Mouse (Mus musculus) CH12.LX (cell line): ENCODE measurements around the gene Rilp. TPM values are rescaled to one million over a fixed set of nuclear protein-coding genes. Genes with fewer than 3 reads are reported as not detected.

ENCODE experiments used
- DNase-seq: peaks from one replicate; pipeline ENCODE4 v3.0.0-alpha.2; 2013; ENCODE audit errors: extremely low read depth
- H3K27ac ChIP-seq: 2 replicates; pipeline ENCODE4 v1.5.1; 2012; ENCODE audit warnings: low read depth, mild to moderate bottlenecking, control low read depth, moderate library complexity; ENCODE audit not compliant: insufficient read depth
- H3K27me3 ChIP-seq: replicated peaks from 2 replicates; pipeline ENCODE3; 2012; ENCODE audit warnings: inconsistent platforms
- H3K36me3 ChIP-seq, 2 experiments: replicated peaks in 1 of 2; 2 replicates each; pipeline versions ENCODE3 to v1.6.1; 2012; ENCODE audit warnings: inconsistent platforms in 1 of 2, low read length in 1 of 2, mild to moderate bottlenecking in 1 of 2, mixed read lengths in 1 of 2, moderate library complexity in 1 of 2; ENCODE audit not compliant: control insufficient read depth in 1 of 2, insufficient read depth in 1 of 2
- H3K4me1 ChIP-seq, 2 experiments: 2 replicates each; pipeline ENCODE4 v1.6.1; 2012; ENCODE audit warnings: inconsistent platforms in 1 of 2, moderate library complexity in 1 of 2; ENCODE audit not compliant: insufficient read depth in 2 of 2, control insufficient read depth in 1 of 2
- H3K4me2 ChIP-seq: 2 replicates; pipeline ENCODE4 v1.6.1; 2012; ENCODE audit warnings: low read depth, mild to moderate bottlenecking, control low read depth; ENCODE audit not compliant: poor library complexity, insufficient read depth, severe bottlenecking
- H3K4me3 ChIP-seq, 3 experiments: fragments of 150-350 bp in 1 of 3; sonication (generic) in 1 of 3; replicated peaks in 1 of 3; 2 replicates each; pipeline versions ENCODE3 to v1.5.1; 2011 to 2012; ENCODE audit warnings: low read depth in 2 of 3, low read length in 2 of 3, mild to moderate bottlenecking in 2 of 3, moderate library complexity in 2 of 3, control low read depth in 1 of 3, improper control_type of control experiment in 1 of 3, inconsistent platforms in 1 of 3, mixed read lengths in 1 of 3; ENCODE audit not compliant: poor library complexity in 1 of 3
- H3K79me2 ChIP-seq: replicated peaks from 2 replicates; pipeline ENCODE4 v1.6.1; 2012; ENCODE audit warnings: mild to moderate bottlenecking, moderate library complexity; ENCODE audit not compliant: control insufficient read depth, poor library complexity, insufficient read depth, severe bottlenecking; ENCODE audit errors: extremely low read depth
- H3K9ac ChIP-seq: 2 replicates; pipeline ENCODE4 v1.6.1; 2012; ENCODE audit warnings: low read depth, mild to moderate bottlenecking, control low read depth, moderate library complexity; ENCODE audit not compliant: insufficient read depth
- H3K9me3 ChIP-seq: replicated peaks from 2 replicates; pipeline ENCODE3; 2012; ENCODE audit warnings: low read length, inconsistent platforms, mixed read lengths
- CHD1 ChIP-seq: IDR thresholded peaks from 2 replicates; pipeline ENCODE4 v1.6.1; 2012; ENCODE audit warnings: low read depth, low read length, improper control_type of control experiment, inconsistent platforms
- CHD2 ChIP-seq: IDR thresholded peaks from 2 replicates; pipeline ENCODE4 v1.6.1; 2011; ENCODE audit warnings: low read length, improper control_type of control experiment
- CTCF ChIP-seq, 2 experiments: IDR thresholded peaks in 1 of 2; conservative IDR thresholded peaks in 1 of 2; 2 replicates each; pipeline ENCODE4 v1.5.1; 2011 to 2012; ENCODE audit warnings: low read depth in 2 of 2, low read length in 2 of 2, improper control_type of control experiment in 1 of 2, inconsistent platforms in 1 of 2, mild to moderate bottlenecking in 1 of 2, moderate library complexity in 1 of 2
- EP300 ChIP-seq: IDR thresholded peaks from 2 replicates; pipeline ENCODE4 v1.6.1; 2011; ENCODE audit warnings: low read length, improper control_type of control experiment
- GABPA ChIP-seq: IDR thresholded peaks from 2 replicates; pipeline ENCODE4 v1.6.1; 2012; ENCODE audit warnings: low read depth, low read length, improper control_type of control experiment, inconsistent platforms; ENCODE audit not compliant: insufficient replicate concordance
- IRF4 ChIP-seq: IDR thresholded peaks from 2 replicates; pipeline ENCODE4 v1.6.1; 2014; ENCODE audit warnings: low read depth, mild to moderate bottlenecking, inconsistent platforms, low read length, improper control_type of control experiment
- JUN ChIP-seq: IDR thresholded peaks from 2 replicates; pipeline ENCODE4 v1.6.1; 2011; ENCODE audit warnings: low read depth, mild to moderate bottlenecking, low read length, improper control_type of control experiment, moderate library complexity; ENCODE audit not compliant: insufficient read depth
- JUND ChIP-seq: conservative IDR thresholded peaks from 2 replicates; pipeline ENCODE4 v1.6.1; 2011; ENCODE audit warnings: low read depth, low read length, improper control_type of control experiment
- KAT2A ChIP-seq: IDR thresholded peaks from 2 replicates; pipeline ENCODE4 v1.6.1; 2012; ENCODE audit warnings: low read length, improper control_type of control experiment, inconsistent platforms; ENCODE audit not compliant: insufficient replicate concordance
- MAX ChIP-seq: IDR thresholded peaks from 2 replicates; pipeline ENCODE4 v1.6.1; 2011; ENCODE audit warnings: low read length, improper control_type of control experiment
- MAZ ChIP-seq: IDR thresholded peaks from 2 replicates; pipeline ENCODE4 v1.6.1; 2012; ENCODE audit warnings: low read depth, mild to moderate bottlenecking, inconsistent platforms, low read length, improper control_type of control experiment, moderate library complexity
- MEF2A ChIP-seq: IDR thresholded peaks from 2 replicates; pipeline ENCODE4 v1.6.1; 2014; ENCODE audit warnings: low read depth, mild to moderate bottlenecking, inconsistent platforms, low read length, improper control_type of control experiment, borderline replicate concordance
- PAX5 ChIP-seq: IDR thresholded peaks from 2 replicates; pipeline ENCODE4 v1.6.1; 2012; ENCODE audit warnings: low read length, inconsistent platforms, mixed read lengths
- POLR2A ChIP-seq: IDR thresholded peaks from 2 replicates; pipeline ENCODE4 v1.6.1; 2011; ENCODE audit warnings: low read depth, mild to moderate bottlenecking, improper control_type of control experiment, low read length
- RAD21 ChIP-seq: IDR thresholded peaks from 2 replicates; pipeline ENCODE4 v1.6.1; 2011; ENCODE audit warnings: low read depth, mild to moderate bottlenecking, low read length, improper control_type of control experiment, moderate library complexity
- TBP ChIP-seq: conservative IDR thresholded peaks from 2 replicates; pipeline ENCODE4 v1.6.1; 2011; ENCODE audit warnings: low read depth, low read length, improper control_type of control experiment
- TCF12 ChIP-seq: IDR thresholded peaks from 2 replicates; pipeline ENCODE4 v1.6.1; 2014; ENCODE audit warnings: low read depth, mild to moderate bottlenecking, inconsistent platforms, low read length, improper control_type of control experiment
- USF1 ChIP-seq: IDR thresholded peaks from 2 replicates; pipeline ENCODE4 v1.6.1; 2014; ENCODE audit warnings: low read depth, mild to moderate bottlenecking, inconsistent platforms, low read length, improper control_type of control experiment
- ZC3H11A ChIP-seq: IDR thresholded peaks from 2 replicates; pipeline ENCODE4 v1.6.1; 2012; ENCODE audit warnings: low read depth, mild to moderate bottlenecking, inconsistent platforms, low read length, improper control_type of control experiment
- ZKSCAN1 ChIP-seq: IDR thresholded peaks from 2 replicates; pipeline ENCODE4 v1.6.1; 2012; ENCODE audit warnings: low read depth, inconsistent platforms, low read length, improper control_type of control experiment, borderline replicate concordance
- ZMIZ1 ChIP-seq: IDR thresholded peaks from 2 replicates; pipeline ENCODE4 v1.6.1; 2012; ENCODE audit warnings: low read depth, mild to moderate bottlenecking, inconsistent platforms, low read length, improper control_type of control experiment
- ZNF384 ChIP-seq: IDR thresholded peaks from 2 replicates; pipeline ENCODE4 v1.6.1; 2012; ENCODE audit warnings: low read depth, low read length, improper control_type of control experiment, inconsistent platforms
- dilution Hi-C: fragments of 300-500 bp; cut with MboI; formaldehyde crosslinking; loops from 2 replicates; pipeline ENCODE4 v1.14.3; 2020; ENCODE audit warnings: low sequenced_read_pairs; ENCODE audit not compliant: extremely low pct_unique_long_range_greater_than_20kb, extremely low pct_ligation_motif_present
- in situ Hi-C: fragments of 300-500 bp; cut with MboI; formaldehyde crosslinking; loops from 3 replicates; pipeline ENCODE4 v1.14.3; 2019; ENCODE audit warnings: low sequenced_read_pairs, low pct_ligation_motif_present, low pct_unique_long_range_greater_than_20kb, mixed read lengths
- polyA plus RNA-seq: library from polyadenylated mRNA; unstranded; fragments of >175 nt; gene quantifications from 2 replicates; pipeline ENCODE4 v1.2.1, GENCODE M21; 2012; ENCODE audit warnings: low read depth; ENCODE audit not compliant: insufficient read length
- total RNA-seq, 2 experiments: library from RNA; depleted of rRNA; stranded (reverse); fragments of 300-350 nt in 1 of 2; fragments of >200 nt in 1 of 2; gene quantifications; 2 replicates each; pipeline ENCODE4 v1.2.3; 2012 to 2014

Gene Rilp
- total and polyA plus RNA-seq, 3 experiments = 0.17 to 1.1 (median 0.72) TPM

GRCm38 (mm10) chr11:75498126-75498525 is 11.8 kb upstream of the Rilp start:
- DNase-seq = no peak

DNA sequence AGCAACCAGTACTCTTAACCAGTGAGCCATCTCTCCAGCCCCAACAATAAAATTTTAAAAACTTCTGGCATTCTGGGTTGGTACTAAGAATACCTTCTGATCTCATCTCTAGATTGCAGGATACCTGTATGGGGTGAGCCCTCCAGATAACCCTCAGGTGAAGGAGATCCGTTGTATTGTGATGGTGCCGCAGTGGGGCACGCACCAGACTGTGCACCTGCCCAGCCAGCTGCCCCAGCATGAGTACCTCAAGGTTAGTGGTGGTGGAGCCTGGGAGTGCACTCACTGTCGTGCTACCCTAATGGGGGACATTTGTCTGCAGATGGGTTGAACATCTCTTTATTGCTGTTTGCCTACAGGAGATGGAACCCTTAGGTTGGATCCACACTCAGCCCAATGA is 1.7 kb upstream of the Rilp start:
- Histone ChIP-seq H3K27me3 (no peaks in the 10 kb centered on the region), H3K9ac (no peak overlapping the region), H3K36me3 (peaks cover 89 to 94% of the 10 kb centered on the region in 2 experiments), H3K79me2 (no peaks in the 10 kb centered on the region), H3K4me2 (no peak overlapping the region), H3K4me3 (no peak overlapping the region), H3K27ac (no peak overlapping the region), H3K4me1 (no peaks in the 10 kb centered on the region), H3K9me3 (peaks cover 7% of the 10 kb centered on the region)
- no peak for DNase-seq
- in situ Hi-C loops = no loop called here
- dilution Hi-C loops = no loop called here
- TF ChIP-seq ZNF384 (no peak), RAD21 (no peak), ZMIZ1 (no peak), GABPA (no peak), ZC3H11A (no peak), MAX (no peak), IRF4 (no peak), USF1 (no peak), MEF2A (no peak), CHD2 (no peak), TBP (no peak)

More at GRCm38 (mm10) chr11:75498126-75498525, 11.8 kb upstream of the Rilp start:
- H3K79me2 ChIP-seq = peaks cover 3% of the 10 kb centered on the region
- no peak for TF ChIP-seq JUN
- no peak for TF ChIP-seq ZNF384
- no peak for TF ChIP-seq TBP
- no peak for TF ChIP-seq ZKSCAN1
- no peak for TF ChIP-seq CTCF (conservative IDR thresholded peaks at IDR 0.05 in 1 of 2, IDR thresholded peaks at IDR 0.05 in 1 of 2; ENCODE audit: low read depth in 2 of 2, low read length in 2 of 2)
- TF ChIP-seq KAT2A = no peak
- no peak for TF ChIP-seq JUND
- no peak for TF ChIP-seq EP300
- TF ChIP-seq GABPA = no peak
- TF ChIP-seq RAD21 = no peak
- TF ChIP-seq CHD2 = no peak
- no peak; the same call in 1 of the 2 replicates for TF ChIP-seq POLR2A
- no peak for TF ChIP-seq PAX5
- no peak for TF ChIP-seq TCF12
- TF ChIP-seq MAX = no peak
- no peak for TF ChIP-seq CHD1
- TF ChIP-seq USF1 = no peak
- TF ChIP-seq MAZ = no peak
- H3K27ac ChIP-seq = no peak overlapping the region
- H3K27me3 ChIP-seq = no peaks in the 10 kb centered on the region
- peaks cover 0 to 11% of the 10 kb centered on the region in 2 experiments; a peak in 2 of 4 replicates for H3K4me1 ChIP-seq
- no peak overlapping the region for H3K4me3 ChIP-seq
- dilution Hi-C loops (no loop called here), in situ Hi-C loops (no loop called here)
- no peak overlapping the region for H3K9ac ChIP-seq
- H3K9me3 ChIP-seq = no peaks in the 10 kb centered on the region
- peaks cover 93 to 98% of the 10 kb centered on the region in 2 experiments for H3K36me3 ChIP-seq
- H3K4me2 ChIP-seq = no peak overlapping the region
